Mouse (Mus musculus): Measurements from ENCODE around the gene E2f2. TPM values are rescaled to one million over a fixed set of nuclear protein-coding genes. Genes with fewer than 3 reads are reported as not detected.

E2f2 gene
- total RNA-seq, 1 experiment from 2014 or later, result 7.1 TPM

DNA sequence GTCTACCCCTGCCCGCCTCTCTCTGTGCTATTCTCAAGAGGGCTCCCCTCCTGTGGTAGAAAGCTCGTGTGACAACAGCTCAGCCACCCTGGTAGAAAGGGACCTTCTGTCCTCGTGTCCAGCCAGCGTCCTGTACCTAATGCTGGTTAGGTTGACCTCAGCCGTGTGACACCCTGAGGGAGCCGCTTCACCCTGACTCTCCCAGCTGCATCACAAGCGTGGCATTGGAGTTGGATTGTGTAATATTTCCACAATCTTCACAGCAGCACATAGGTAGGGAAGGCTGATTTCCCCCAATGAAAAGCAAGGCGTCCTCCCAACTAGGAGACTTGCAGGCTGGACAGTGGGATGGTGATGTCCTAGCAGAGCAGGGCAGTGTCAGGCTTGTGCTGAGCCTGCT, 14.1 kb downstream of the E2f2 start:
- ATAC-seq (replicated peaks in 1 of 2; ENCODE audit: insufficient read depth in 1 of 2, low FRiP score in 2 of 2, low TSS enrichment in 1 of 2, low read depth in 1 of 2, poor library complexity in 2 of 2, severe bottlenecking in 2 of 2), result no peak

DNA sequence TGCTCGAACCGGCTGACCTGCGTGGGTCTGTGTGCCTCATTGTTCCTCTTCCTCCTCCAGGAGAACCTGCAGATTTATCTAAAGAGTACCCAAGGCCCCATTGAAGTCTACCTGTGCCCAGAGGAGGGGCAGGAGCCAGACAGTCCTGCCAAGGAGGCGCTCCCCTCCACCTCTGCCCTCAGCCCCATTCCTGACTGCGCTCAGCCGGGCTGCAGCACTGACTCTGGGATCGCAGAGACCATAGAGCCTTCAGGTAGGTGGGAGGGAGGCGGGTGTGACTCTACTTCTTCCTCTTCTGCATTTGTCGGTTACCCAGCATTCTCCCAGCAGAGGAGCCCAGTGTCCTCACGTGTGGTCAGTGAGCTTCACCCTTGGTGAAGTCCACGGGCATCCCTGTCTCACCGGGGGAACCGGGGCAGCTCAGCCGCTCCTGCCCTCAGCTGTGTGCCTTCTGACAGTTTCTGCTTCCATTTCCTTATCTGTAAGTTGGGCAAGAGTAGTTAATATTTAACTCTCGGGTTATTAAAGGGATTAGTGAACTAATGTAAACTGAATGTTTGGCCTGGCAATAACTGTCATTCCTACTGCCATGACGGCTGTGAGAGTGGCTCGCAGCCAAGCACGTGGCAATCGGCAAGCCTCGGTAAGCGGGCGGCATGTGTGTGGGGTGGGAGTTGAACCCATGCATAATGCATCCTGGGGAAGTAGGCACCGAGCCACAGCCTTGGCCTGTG, 14.7 kb downstream of the E2f2 start:
- no peak for ATAC-seq (replicated peaks in 1 of 2; ENCODE audit: insufficient read depth in 1 of 2, low FRiP score in 2 of 2, low TSS enrichment in 1 of 2, low read depth in 1 of 2, poor library complexity in 2 of 2, severe bottlenecking in 2 of 2)

DNA sequence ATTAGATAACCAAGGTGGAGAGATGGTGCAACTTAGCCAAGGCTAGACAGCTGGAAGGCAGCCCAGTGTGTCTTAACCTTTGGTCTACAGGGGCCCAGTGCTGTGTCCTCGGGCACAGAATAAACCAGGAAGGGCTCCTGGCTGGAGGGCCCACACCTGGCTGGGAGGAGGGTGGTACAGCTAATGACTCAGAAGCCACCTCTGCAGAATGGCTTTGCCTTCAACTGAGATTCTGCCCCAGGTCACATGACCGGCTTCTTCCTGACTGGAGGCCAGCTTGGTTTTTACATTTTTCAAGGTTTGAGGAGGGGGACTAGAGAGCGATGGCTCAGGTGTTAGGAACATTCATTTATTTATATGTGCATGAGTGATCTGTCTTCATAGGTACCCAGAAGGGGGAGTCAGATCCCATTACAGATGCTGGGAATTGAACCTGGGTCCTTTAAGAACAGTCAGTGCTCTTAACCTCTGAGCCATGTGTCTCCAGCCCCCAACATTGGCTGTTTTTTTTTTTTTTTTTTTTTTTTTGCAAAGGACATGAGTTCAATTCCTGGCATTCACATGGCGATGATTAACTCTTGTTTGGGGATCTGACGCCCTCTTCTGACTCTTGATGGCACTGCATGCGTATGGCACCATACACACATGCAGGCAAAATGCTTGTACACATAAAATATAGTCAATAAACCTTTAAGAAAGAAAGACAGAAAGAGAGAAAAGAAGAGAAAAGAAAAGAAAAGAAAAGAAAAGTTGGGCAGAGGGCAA, 17.0 kb downstream of the E2f2 start:
- ATAC-seq (replicated peaks in 1 of 2; ENCODE audit: insufficient read depth in 1 of 2, low FRiP score in 2 of 2, low TSS enrichment in 1 of 2, low read depth in 1 of 2, poor library complexity in 2 of 2, severe bottlenecking in 2 of 2), result no peak

DNA sequence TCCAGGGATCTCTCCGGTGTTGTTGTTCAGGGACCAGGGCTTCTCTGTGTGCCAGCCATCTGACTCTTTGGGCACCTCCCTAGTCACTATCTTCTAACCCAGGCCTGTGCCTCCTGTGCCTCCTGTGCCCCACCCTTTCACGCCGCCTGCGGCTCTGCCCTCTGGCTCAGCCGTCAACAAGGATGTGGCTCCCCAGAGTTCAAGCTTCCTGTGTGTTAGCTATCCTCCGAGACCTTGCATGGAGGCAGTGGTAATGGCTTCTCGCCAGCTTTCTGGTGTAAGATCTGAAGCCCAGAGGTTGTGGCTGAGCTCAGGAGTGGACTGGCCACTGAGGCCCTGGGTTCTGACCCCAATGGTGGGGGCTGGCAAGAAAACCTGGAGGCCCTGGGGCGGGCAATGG, 17.7 kb downstream of the E2f2 start:
- peak; percentile 40 to 69 for ATAC-seq (replicated peaks in 1 of 2; ENCODE audit: insufficient read depth in 1 of 2, low FRiP score in 2 of 2, low TSS enrichment in 1 of 2, low read depth in 1 of 2, poor library complexity in 2 of 2, severe bottlenecking in 2 of 2)

DNA sequence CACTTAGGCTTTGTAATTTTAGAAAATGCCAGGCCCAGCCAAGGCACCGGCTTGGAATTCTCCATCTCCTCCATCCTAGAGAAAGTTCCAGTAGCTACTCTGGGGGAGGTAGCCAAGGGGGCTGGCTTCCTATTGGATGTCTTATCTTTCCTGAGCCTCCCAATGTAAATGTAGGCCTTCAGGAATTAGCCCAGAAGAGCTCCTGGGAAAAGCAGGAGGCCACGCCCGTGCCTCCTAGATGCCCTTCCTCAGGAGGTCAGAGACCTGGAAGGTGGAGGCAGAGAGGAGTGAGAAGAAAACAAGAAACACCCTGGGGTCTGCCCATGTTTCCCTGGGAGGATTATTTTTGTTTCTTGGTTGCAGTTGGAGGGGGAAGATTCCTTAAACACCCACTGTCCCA, 21.4 kb downstream of the E2f2 start:
- no peak for ATAC-seq (replicated peaks in 1 of 2; ENCODE audit: insufficient read depth in 1 of 2, low FRiP score in 2 of 2, low TSS enrichment in 1 of 2, low read depth in 1 of 2, poor library complexity in 2 of 2, severe bottlenecking in 2 of 2)

DNA sequence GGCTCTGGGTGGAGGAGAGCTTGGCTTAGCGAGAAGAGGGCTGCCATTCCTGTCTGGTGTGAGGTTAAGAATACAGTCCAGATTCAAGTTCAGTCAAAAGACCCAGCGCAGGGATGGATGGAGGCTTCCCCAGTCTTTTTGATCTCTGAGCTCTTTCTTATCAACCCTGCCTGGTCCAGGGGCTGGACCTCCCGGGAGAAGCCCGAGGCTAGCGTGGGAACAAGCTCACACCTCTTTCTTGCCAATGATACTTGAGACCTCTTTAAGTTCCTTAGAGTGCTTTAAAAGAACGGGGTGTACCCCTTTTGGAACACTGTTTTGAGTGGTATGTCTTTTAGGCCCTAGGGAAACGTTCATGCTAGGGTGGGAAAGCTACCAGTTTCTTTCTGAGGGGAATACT, 22.8 kb downstream of the E2f2 start:
- ATAC-seq (replicated peaks in 1 of 2; ENCODE audit: insufficient read depth in 1 of 2, low FRiP score in 2 of 2, low TSS enrichment in 1 of 2, low read depth in 1 of 2, poor library complexity in 2 of 2, severe bottlenecking in 2 of 2), result no peak

DNA sequence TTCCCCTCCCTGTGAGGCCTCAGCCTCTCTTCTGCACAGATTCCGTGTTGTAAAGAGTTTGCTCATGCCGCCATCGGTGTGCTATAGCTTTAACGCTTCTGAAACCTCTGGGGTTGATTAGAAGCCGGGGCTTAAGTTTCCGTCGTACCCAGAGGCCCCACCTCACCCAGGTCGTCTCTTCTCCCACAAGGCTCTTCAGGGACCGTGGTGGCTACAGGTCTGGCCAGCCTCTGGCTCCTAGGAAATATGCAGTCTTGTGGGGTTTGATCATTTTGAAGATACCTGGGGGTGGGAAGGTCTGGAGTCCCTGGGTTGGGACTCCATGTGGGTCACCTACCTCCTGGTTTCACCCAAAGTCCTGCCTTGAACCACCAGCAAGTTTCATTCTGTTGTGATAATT, 23.4 kb downstream of the E2f2 start:
- ATAC-seq (replicated peaks in 1 of 2; ENCODE audit: insufficient read depth in 1 of 2, low FRiP score in 2 of 2, low TSS enrichment in 1 of 2, low read depth in 1 of 2, poor library complexity in 2 of 2, severe bottlenecking in 2 of 2), result no peak

DNA sequence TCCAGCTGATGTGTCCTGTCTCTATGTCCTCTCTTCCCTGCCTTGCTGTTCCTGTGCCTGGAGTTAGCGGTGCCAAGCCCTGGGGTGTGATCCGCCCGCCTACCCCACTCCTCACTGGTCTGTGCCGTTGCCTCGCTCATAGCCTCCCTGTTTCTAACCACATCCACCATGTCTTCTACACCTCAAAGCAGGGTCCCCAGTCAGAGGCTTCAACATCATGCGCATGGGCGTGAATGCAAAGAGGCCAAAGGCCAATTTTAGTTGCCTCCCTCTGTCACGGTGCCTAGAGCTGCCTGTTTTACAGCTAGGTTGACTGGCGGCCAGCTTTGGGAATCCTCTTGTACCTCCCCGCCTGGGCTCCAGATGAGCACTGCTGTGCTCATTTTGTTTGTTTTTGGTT, 24.0 kb downstream of the E2f2 start:
- ATAC-seq (replicated peaks in 1 of 2; ENCODE audit: insufficient read depth in 1 of 2, low FRiP score in 2 of 2, low TSS enrichment in 1 of 2, low read depth in 1 of 2, poor library complexity in 2 of 2, severe bottlenecking in 2 of 2), result no peak

DNA sequence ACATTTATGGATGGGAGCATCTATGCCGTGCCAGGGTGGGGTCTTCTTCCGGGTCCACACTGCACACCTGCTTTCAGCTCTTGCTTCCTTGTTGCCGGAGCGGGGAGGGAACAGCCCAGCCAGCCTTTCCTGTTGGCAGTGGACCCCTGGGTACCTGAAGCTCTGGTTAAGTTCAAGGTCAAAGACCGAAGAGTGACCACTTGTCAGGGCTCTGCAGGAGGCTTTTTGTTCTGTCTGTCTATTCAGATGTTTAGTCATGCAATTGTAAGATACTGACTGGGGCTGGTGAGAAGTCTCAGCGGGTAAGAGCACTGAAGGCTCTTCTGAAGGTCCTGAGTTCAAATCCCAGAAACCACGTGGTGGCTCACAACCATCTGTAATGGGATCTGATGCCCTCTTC, 26.7 kb downstream of the E2f2 start:
- ATAC-seq (replicated peaks in 1 of 2; ENCODE audit: insufficient read depth in 1 of 2, low FRiP score in 2 of 2, low TSS enrichment in 1 of 2, low read depth in 1 of 2, poor library complexity in 2 of 2, severe bottlenecking in 2 of 2), result no peak

DNA sequence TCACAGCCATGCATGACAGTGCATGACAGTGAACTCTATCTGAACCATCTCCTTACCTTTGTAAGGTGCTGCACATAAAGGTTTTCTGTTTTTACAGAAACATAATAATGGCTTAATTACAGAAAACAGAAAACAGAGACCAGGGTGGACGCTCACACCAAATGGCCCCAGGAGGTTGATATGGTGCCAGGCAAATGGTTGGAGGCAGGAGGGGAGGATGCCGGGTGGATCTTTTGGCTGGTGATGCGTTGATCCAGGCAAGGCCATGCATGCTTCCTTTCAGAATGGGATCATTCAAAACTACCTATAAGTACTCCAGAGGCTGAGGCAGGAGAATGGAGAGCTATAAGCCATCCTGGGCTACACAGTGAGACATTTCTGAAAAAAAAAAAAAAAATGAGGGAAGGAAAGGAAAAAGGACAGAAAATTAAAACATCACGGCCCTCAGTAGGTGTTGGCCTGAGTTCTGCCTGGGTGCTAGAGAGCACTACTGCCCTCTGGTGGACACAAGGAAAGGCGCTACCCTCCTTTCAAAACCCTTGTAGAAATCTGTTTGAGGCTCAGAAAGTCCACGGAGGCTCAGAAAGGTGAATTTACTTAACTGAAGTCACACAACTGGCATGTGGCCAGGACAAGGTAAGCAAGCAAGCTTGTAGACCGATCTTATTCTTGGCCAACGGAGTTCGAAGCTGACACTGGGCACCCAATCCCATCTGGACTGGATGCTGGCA, 27.5 kb downstream of the E2f2 start:
- peak; percentile 54 to 72 for ATAC-seq (replicated peaks in 1 of 2; ENCODE audit: insufficient read depth in 1 of 2, low FRiP score in 2 of 2, low TSS enrichment in 1 of 2, low read depth in 1 of 2, poor library complexity in 2 of 2, severe bottlenecking in 2 of 2)

DNA sequence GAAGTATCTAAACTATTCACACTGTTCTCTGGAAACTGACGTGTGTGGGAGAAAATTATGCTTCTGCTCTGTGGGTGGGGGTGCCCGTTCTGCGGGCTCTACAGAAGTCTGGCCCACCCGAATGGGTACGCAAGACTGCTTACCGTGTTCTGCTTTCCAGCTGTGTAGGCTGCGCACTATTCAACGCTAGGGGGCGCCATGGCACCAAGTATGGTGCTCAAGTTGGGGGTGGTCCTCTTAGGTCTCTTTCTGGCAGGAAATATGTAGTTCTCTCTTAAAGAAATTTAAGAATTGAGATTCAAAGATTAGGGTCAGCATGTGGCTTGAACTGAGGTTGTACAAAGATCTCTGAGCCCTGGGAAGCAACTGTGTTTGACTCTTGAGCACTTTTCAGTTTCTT, 30.3 kb downstream of the E2f2 start:
- peak in 1 of 2 experiments; percentile 34; a peak in 1 of 4 replicates for ATAC-seq (replicated peaks in 1 of 2; ENCODE audit: insufficient read depth in 1 of 2, low FRiP score in 2 of 2, low TSS enrichment in 1 of 2, low read depth in 1 of 2, poor library complexity in 2 of 2, severe bottlenecking in 2 of 2)

DNA sequence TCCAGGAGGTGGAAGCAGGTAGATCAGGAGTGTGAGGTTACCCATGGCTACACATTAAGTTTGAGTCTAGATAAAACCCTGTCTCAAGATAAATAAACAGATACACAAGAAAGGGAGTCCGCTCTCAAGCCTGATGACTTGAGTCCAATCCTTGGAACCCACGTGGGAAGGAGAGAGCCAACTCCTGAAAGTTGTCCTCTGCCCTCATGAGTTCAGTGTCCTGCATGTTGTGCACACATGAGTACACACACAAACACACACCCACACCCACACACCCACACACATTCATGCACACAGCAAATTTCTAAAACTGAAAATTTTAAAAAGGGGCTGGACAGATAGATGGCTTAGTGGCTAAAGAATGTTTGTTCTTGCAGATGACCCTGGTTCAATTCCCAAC, 32.6 kb downstream of the E2f2 start:
- ATAC-seq (replicated peaks in 1 of 2; ENCODE audit: insufficient read depth in 1 of 2, low FRiP score in 2 of 2, low TSS enrichment in 1 of 2, low read depth in 1 of 2, poor library complexity in 2 of 2, severe bottlenecking in 2 of 2), result no peak

DNA sequence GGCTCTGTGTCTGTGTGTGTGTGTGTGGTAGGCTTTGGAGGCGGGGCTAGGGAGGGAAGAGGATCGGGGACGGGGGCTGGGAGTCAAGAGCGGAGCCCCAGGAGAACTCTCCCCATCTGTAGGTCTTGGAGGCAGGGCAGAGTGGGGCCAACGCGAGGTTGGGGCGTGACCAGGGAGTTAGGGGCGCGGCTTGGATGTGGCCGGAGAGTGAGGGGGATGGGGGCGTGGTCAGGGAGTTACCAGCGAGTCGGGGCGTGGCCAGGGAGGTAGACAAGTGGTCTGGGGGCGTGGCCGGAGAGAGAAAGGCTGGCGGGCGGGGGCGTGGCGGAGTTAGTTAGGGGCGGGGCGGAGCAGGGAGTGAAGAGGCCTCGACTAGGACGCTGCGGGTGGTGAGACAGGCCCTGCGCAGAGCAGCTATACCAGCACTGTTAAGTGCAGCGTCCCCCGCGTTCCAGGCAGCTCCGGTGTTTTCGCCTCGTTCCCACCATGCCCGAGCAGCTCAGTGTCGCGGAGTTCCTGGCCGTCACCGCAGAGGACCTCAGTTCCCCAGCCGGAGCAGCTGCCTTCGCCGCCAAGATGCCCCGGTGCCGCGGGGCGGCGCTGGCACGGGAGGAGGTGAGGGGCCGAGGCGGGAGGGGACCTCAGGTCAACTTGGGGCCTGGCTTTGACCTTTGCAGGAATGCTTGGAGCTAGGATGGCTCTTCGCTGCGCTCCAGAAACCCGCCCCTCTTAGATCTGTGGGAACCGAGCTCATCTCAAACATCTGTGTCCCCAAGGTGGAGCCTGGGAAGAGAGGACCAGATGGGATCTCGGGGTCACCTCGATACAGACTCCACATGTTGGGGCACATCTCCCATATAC, 34.1 kb downstream of the E2f2 start, which contains the start of gene Asap3:
Gene Asap3, plus strand, starts transcription at position 333 of the 861 bp plus-strand sequence.
- ATAC-seq (replicated peaks in 1 of 2; ENCODE audit: insufficient read depth in 1 of 2, low FRiP score in 2 of 2, low TSS enrichment in 1 of 2, low read depth in 1 of 2, poor library complexity in 2 of 2, severe bottlenecking in 2 of 2), result peak; percentile 76 to 85

DNA sequence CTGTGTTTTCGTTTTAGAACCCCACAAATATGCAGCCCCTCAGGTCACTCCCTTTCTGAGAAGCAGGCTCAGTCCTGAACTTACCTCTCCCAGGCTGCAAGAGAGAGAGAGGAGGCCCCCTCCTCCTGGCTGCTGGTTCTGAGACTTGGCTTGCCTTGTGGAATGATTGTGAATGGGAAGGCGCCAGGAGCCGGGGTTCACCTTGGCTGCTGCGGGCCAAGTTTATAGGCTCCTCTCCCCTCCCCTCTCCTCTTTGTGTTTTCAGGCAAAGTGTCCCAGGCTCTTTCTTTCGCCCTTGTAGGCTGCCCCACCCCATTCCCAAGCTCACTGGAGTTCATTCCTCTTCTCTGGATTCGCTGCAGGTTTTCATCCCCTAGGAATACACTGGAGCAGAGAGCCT, 34.7 kb downstream of the E2f2 start:
- no peak for ATAC-seq (replicated peaks in 1 of 2; ENCODE audit: insufficient read depth in 1 of 2, low FRiP score in 2 of 2, low TSS enrichment in 1 of 2, low read depth in 1 of 2, poor library complexity in 2 of 2, severe bottlenecking in 2 of 2)

DNA sequence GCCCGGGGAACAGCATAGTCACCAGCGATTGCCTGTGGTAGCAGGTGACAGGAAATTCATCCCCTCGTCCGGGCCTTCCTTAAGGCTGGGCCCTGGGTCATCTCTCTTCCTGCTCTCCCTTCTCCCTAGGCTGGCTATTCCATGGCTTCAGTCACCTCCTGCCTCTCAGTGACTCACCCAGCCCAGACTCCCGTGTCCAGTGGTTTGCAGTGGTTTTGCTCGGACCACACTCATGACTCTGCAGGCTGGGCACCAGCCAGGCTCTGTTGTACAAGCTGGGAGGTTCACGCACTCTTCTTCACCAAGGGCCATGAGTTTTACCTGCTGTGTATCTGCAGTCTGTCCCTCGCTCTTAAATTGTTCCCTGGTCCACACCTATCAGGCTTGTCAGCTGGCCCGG, 38.7 kb downstream of the E2f2 start:
- no peak for ATAC-seq (replicated peaks in 1 of 2; ENCODE audit: insufficient read depth in 1 of 2, low FRiP score in 2 of 2, low TSS enrichment in 1 of 2, low read depth in 1 of 2, poor library complexity in 2 of 2, severe bottlenecking in 2 of 2)

DNA sequence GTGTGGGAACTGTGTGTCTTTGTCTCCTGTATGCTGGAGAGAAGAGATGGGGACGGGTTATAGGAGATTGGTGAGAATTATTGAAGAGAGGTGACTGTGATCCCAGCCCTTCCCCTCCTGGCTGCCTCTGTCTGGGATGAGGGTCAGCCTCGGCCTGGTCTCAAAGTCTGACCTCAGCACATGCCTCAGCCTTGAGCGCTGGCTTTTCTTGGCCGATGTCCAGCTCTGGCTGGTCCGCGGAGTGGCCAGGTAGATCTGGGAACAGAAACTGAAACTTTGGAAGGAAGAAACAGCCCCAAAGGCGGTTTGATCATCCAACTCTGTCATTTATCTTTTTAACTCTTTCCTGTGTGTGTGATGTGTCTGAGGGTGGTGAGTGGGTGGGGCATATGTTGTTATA, 41.4 kb downstream of the E2f2 start:
- ATAC-seq (replicated peaks in 1 of 2; ENCODE audit: insufficient read depth in 1 of 2, low FRiP score in 2 of 2, low TSS enrichment in 1 of 2, low read depth in 1 of 2, poor library complexity in 2 of 2, severe bottlenecking in 2 of 2), result no peak

DNA sequence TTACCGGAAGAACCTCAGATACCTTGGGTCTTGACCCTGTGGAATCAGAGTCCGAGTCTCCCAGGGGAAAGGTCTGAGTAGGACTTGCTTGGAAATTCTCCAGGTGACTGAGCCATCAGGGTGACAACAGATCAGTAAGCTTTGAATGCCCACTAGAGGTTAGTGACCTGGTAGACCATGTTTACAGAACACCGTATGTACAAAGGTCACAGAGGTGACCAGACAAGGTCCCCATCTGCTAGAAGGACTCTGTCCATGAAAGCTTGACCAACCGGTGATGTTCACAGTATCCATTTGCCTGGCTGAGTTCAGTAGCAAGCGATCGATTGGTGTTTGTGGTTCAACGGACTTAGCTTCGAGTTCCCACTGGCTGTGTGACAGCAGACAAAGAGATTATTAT, 42.6 kb downstream of the E2f2 start:
- ATAC-seq (replicated peaks in 1 of 2; ENCODE audit: insufficient read depth in 1 of 2, low FRiP score in 2 of 2, low TSS enrichment in 1 of 2, low read depth in 1 of 2, poor library complexity in 2 of 2, severe bottlenecking in 2 of 2), result no peak

Measured in hematopoietic stem cell, adult 5-6 weeks (primary cell).